Mouse (Mus musculus): ENCODE data around the gene Msantd1. TPM values are rescaled to one million over a fixed set of nuclear protein-coding genes. Genes with fewer than 3 reads are reported as not detected.

Msantd1 gene
- polyA plus RNA-seq, 1 experiment, result 4.1 TPM

- no peaks in the 10 kb centered on the region for H3K27me3 ChIP-seq (ENCODE audit: control insufficient read depth, insufficient read depth, low read length)
- no peaks in the 10 kb centered on the region for H3K36me3 ChIP-seq (ENCODE audit: control insufficient read depth, insufficient read depth, low read length)
- no peak overlapping the region for H3K27ac ChIP-seq (ENCODE audit: control insufficient read depth, insufficient read depth, low read depth, low read length)
- H3K4me1 ChIP-seq (ENCODE audit: control insufficient read depth, insufficient read depth, low read length), result peaks cover 11% of the 10 kb centered on the region
- no peak overlapping the region for H3K4me3 ChIP-seq (ENCODE audit: control insufficient read depth, low read depth, low read length)
- TF ChIP-seq POLR2A (IDR thresholded peaks at IDR 0.05; ENCODE audit: control insufficient read depth, low read depth, low read length) (no peak), CTCF (IDR thresholded peaks at IDR 0.05; ENCODE audit: control insufficient read depth, insufficient read depth, insufficient replicate concordance, low read depth, low read length) (no peak)
These were observed 46.7 kb downstream of the Msantd1 start for GRCm38 (mm10) chr5:34954508-34954907.

GRCm38 (mm10) chr5:34955630-34956029 lies 47.8 kb downstream of the Msantd1 start:
- Histone ChIP-seq H3K27ac (ENCODE audit: control insufficient read depth, insufficient read depth, low read depth, low read length) (no peak overlapping the region), H3K36me3 (ENCODE audit: control insufficient read depth, insufficient read depth, low read length) (no peaks in the 10 kb centered on the region), H3K27me3 (ENCODE audit: control insufficient read depth, insufficient read depth, low read length) (no peaks in the 10 kb centered on the region), H3K4me3 (ENCODE audit: control insufficient read depth, low read depth, low read length) (no peak overlapping the region), H3K4me1 (ENCODE audit: control insufficient read depth, insufficient read depth, low read length) (peaks cover 5% of the 10 kb centered on the region)
- TF ChIP-seq POLR2A (IDR thresholded peaks at IDR 0.05; ENCODE audit: control insufficient read depth, low read depth, low read length) (no peak), CTCF (IDR thresholded peaks at IDR 0.05; ENCODE audit: control insufficient read depth, insufficient read depth, insufficient replicate concordance, low read depth, low read length) (no peak)

- Histone ChIP-seq H3K27me3 (ENCODE audit: control insufficient read depth, insufficient read depth, low read length) (no peaks in the 10 kb centered on the region), H3K36me3 (ENCODE audit: control insufficient read depth, insufficient read depth, low read length) (no peaks in the 10 kb centered on the region), H3K4me1 (ENCODE audit: control insufficient read depth, insufficient read depth, low read length) (peaks cover 3% of the 10 kb centered on the region; the same call in 1 of the 2 replicates), H3K27ac (ENCODE audit: control insufficient read depth, insufficient read depth, low read depth, low read length) (no peak overlapping the region), H3K4me3 (ENCODE audit: control insufficient read depth, low read depth, low read length) (no peak overlapping the region)
- TF ChIP-seq CTCF (IDR thresholded peaks at IDR 0.05; ENCODE audit: control insufficient read depth, insufficient read depth, insufficient replicate concordance, low read depth, low read length), result no peak
These were observed 48.3 kb downstream of the Msantd1 start for GRCm38 (mm10) chr5:34956151-34956550.

- Histone ChIP-seq H3K4me1 (ENCODE audit: control insufficient read depth, insufficient read depth, low read length) (no peaks in the 10 kb centered on the region; the same call in 1 of the 2 replicates), H3K36me3 (ENCODE audit: control insufficient read depth, insufficient read depth, low read length) (no peaks in the 10 kb centered on the region), H3K4me3 (ENCODE audit: control insufficient read depth, low read depth, low read length) (no peak overlapping the region), H3K27me3 (ENCODE audit: control insufficient read depth, insufficient read depth, low read length) (no peaks in the 10 kb centered on the region), H3K27ac (ENCODE audit: control insufficient read depth, insufficient read depth, low read depth, low read length) (no peak overlapping the region)
- TF ChIP-seq CTCF (IDR thresholded peaks at IDR 0.05; ENCODE audit: control insufficient read depth, insufficient read depth, insufficient replicate concordance, low read depth, low read length), result no peak
- TF ChIP-seq POLR2A (IDR thresholded peaks at IDR 0.05; ENCODE audit: control insufficient read depth, low read depth, low read length), result no peak
These were observed 49.2 kb downstream of the Msantd1 start for GRCm38 (mm10) chr5:34957015-34957414.

- no peaks in the 10 kb centered on the region for H3K27me3 ChIP-seq (ENCODE audit: control insufficient read depth, insufficient read depth, low read length)
- no peaks in the 10 kb centered on the region for H3K36me3 ChIP-seq (ENCODE audit: control insufficient read depth, insufficient read depth, low read length)
- TF ChIP-seq POLR2A (IDR thresholded peaks at IDR 0.05; ENCODE audit: control insufficient read depth, low read depth, low read length) (no peak), CTCF (IDR thresholded peaks at IDR 0.05; ENCODE audit: control insufficient read depth, insufficient read depth, insufficient replicate concordance, low read depth, low read length) (no peak)
- H3K4me3 ChIP-seq (ENCODE audit: control insufficient read depth, low read depth, low read length), result no peak overlapping the region
- no peaks in the 10 kb centered on the region; the same call in 1 of the 2 replicates for H3K4me1 ChIP-seq (ENCODE audit: control insufficient read depth, insufficient read depth, low read length)
- no peak overlapping the region for H3K27ac ChIP-seq (ENCODE audit: control insufficient read depth, insufficient read depth, low read depth, low read length)
These were observed 52.2 kb downstream of the Msantd1 start for GRCm38 (mm10) chr5:34960021-34960420.

GRCm38 (mm10) chr5:34965531-34965930 lies 57.7 kb downstream of the Msantd1 start:
- Histone ChIP-seq H3K36me3 (ENCODE audit: control insufficient read depth, insufficient read depth, low read length) (peaks cover 3% of the 10 kb centered on the region), H3K4me1 (ENCODE audit: control insufficient read depth, insufficient read depth, low read length) (no peaks in the 10 kb centered on the region), H3K27ac (ENCODE audit: control insufficient read depth, insufficient read depth, low read depth, low read length) (no peak overlapping the region), H3K4me3 (ENCODE audit: control insufficient read depth, low read depth, low read length) (no peak overlapping the region), H3K27me3 (ENCODE audit: control insufficient read depth, insufficient read depth, low read length) (no peaks in the 10 kb centered on the region)
- TF ChIP-seq CTCF (IDR thresholded peaks at IDR 0.05; ENCODE audit: control insufficient read depth, insufficient read depth, insufficient replicate concordance, low read depth, low read length) (no peak), POLR2A (IDR thresholded peaks at IDR 0.05; ENCODE audit: control insufficient read depth, low read depth, low read length) (no peak)

GRCm38 (mm10) chr5:34968386-34968785 lies 60.6 kb downstream of the Msantd1 start:
- Histone ChIP-seq H3K4me1 (ENCODE audit: control insufficient read depth, insufficient read depth, low read length) (no peaks in the 10 kb centered on the region), H3K4me3 (ENCODE audit: control insufficient read depth, low read depth, low read length) (no peak overlapping the region), H3K27ac (ENCODE audit: control insufficient read depth, insufficient read depth, low read depth, low read length) (no peak overlapping the region), H3K36me3 (ENCODE audit: control insufficient read depth, insufficient read depth, low read length) (peaks cover 3% of the 10 kb centered on the region), H3K27me3 (ENCODE audit: control insufficient read depth, insufficient read depth, low read length) (no peaks in the 10 kb centered on the region)
- TF ChIP-seq POLR2A (IDR thresholded peaks at IDR 0.05; ENCODE audit: control insufficient read depth, low read depth, low read length), result no peak
- TF ChIP-seq CTCF (IDR thresholded peaks at IDR 0.05; ENCODE audit: control insufficient read depth, insufficient read depth, insufficient replicate concordance, low read depth, low read length), result no peak

- Histone ChIP-seq H3K4me3 (ENCODE audit: control insufficient read depth, low read depth, low read length) (no peak overlapping the region), H3K27ac (ENCODE audit: control insufficient read depth, insufficient read depth, low read depth, low read length) (no peak overlapping the region), H3K27me3 (ENCODE audit: control insufficient read depth, insufficient read depth, low read length) (no peaks in the 10 kb centered on the region), H3K36me3 (ENCODE audit: control insufficient read depth, insufficient read depth, low read length) (peaks cover 2% of the 10 kb centered on the region; the same call in 1 of the 2 replicates), H3K4me1 (ENCODE audit: control insufficient read depth, insufficient read depth, low read length) (no peaks in the 10 kb centered on the region)
- TF ChIP-seq POLR2A (IDR thresholded peaks at IDR 0.05; ENCODE audit: control insufficient read depth, low read depth, low read length), result no peak
- TF ChIP-seq CTCF (IDR thresholded peaks at IDR 0.05; ENCODE audit: control insufficient read depth, insufficient read depth, insufficient replicate concordance, low read depth, low read length), result no peak
These were observed 64.7 kb downstream of the Msantd1 start for GRCm38 (mm10) chr5:34972471-34972870.

Other genes starting within 250 kb of the Msantd1 start
- 51.4 and 71.3 TPM in 2 replicates for gene Nop14, start 247.9 kb upstream of the Msantd1 start, polyA plus RNA-seq (2012; rRNA removed)
- 40.0 and 42.0 TPM in 2 replicates for gene Grk4, start 247.6 kb upstream of the Msantd1 start, polyA plus RNA-seq (2012; rRNA removed)
- 17.9 and 18.1 TPM in 2 replicates for gene Htt, start 146.3 kb upstream of the Msantd1 start, polyA plus RNA-seq (2012; rRNA removed)
- gene Rgs12, start 41.4 kb downstream of the Msantd1 start, polyA plus RNA-seq (2012; rRNA removed), result 35.2 and 54.7 TPM in 2 replicates
- gene Hgfac, start 133.5 kb downstream of the Msantd1 start, polyA plus RNA-seq (2012; rRNA removed), result 1.8 and 3.0 TPM in 2 replicates
- 9.9 and 10.6 TPM in 2 replicates for gene Dok7, start 148.8 kb downstream of the Msantd1 start, polyA plus RNA-seq (2012; rRNA removed)
- gene Lrpap1, start 197.8 kb downstream of the Msantd1 start, polyA plus RNA-seq (2012; rRNA removed), result 34.5 and 36.4 TPM in 2 replicates